Mouse (Mus musculus) adrenal gland, postnatal 10 days (tissue): ENCODE data around the gene Gm28041. TPM values are rescaled to one million over a fixed set of nuclear protein-coding genes. Genes with fewer than 3 reads are reported as not detected.

Experiments
- total RNA-seq, 2 experiments: library from RNA; stranded (reverse); gene quantifications; 2 replicates each; pipeline ENCODE4 v1.2.3; 2021

The Gm28041 gene
- total RNA-seq, 2 experiments from 2014 or later = 1.7 TPM; not detected in 1

Other genes with a start within 250 kb of the Gm28041 start
- 1 to 10 TPM; 5.8 to 5.9 TPM for gene Rsl1, start 202.6 kb downstream of the Gm28041 start, total RNA-seq
- 1 to 10 TPM; 1.9 to 2.6 TPM for gene Zfp455, start 181.2 kb downstream of the Gm28041 start, total RNA-seq
- 1 to 10 TPM; 2.5 to 4.9 TPM for gene Zfp458, start 97.3 kb downstream of the Gm28041 start, total RNA-seq
- 1 to 10 TPM; 2.2 to 4.7 TPM for gene Zfp457, start 69.2 kb downstream of the Gm28041 start, total RNA-seq
- 1 to 10 TPM; 3.5 to 5.1 TPM for gene Zfp595, start 43.2 kb downstream of the Gm28041 start, total RNA-seq
- gene Gm28044, start 15.2 kb downstream of the Gm28041 start, total RNA-seq = 1 to 10 TPM in 1 of 2 experiments, not detected in 1; 1.9 TPM
- 1 to 10 TPM; 2.6 to 2.7 TPM for gene Zfp953, start 15.1 kb downstream of the Gm28041 start, total RNA-seq
- 1 to 10 TPM; 1.7 to 1.9 TPM for gene Zfp456, start 77 bp upstream of the Gm28041 start, total RNA-seq
- gene Zfp429, start 24.1 kb upstream of the Gm28041 start, total RNA-seq = 1 to 10 TPM; 4.3 to 4.4 TPM
- gene Zfp459, start 45.7 kb upstream of the Gm28041 start, total RNA-seq = 1 to 10 TPM in 1 of 2 experiments, under 1 TPM in 1; 0.54 to 1.5 TPM
- gene Zfp874a, start 75.9 kb upstream of the Gm28041 start, total RNA-seq = 10 to 100 TPM; 11.1 to 13.2 TPM
- 10 to 100 TPM; 11.7 to 14.2 TPM for gene Zfp874b, start 108.5 kb upstream of the Gm28041 start, total RNA-seq
- gene Zfp58, start 124.8 kb upstream of the Gm28041 start, total RNA-seq = 1 to 10 TPM; 6.0 to 8.1 TPM
- not detected for gene Gm26965, start 150.4 kb upstream of the Gm28041 start, total RNA-seq
- gene Zfp87, start 150.4 kb upstream of the Gm28041 start, total RNA-seq = 10 to 100 TPM; 19.5 to 21.5 TPM
- 1 to 10 TPM; 8.0 to 8.5 TPM for gene Zfp748, start 178.1 kb upstream of the Gm28041 start, total RNA-seq
- gene Zfp729b, start 234.0 kb upstream of the Gm28041 start, total RNA-seq = 1 to 10 TPM; 7.3 to 8.7 TPM